Mouse (Mus musculus) CD4-positive naive resting alpha-beta T cell, adult 57 days (primary cell): ENCODE data around the gene Nudt12. TPM values are rescaled to one million over a fixed set of nuclear protein-coding genes. Genes with fewer than 3 reads are reported as not detected.

Experiments used
- total RNA-seq: library from RNA; stranded (reverse); gene quantifications from one replicate; pipeline ENCODE4 v1.2.4, GENCODE M21; 2023

Gene Nudt12
- total RNA-seq = 1.8 TPM

GRCm38 (mm10) chr17:59013091-59013459, at the start of gene Nudt12:
TSS of gene Nudt12 (minus strand) at chr17:59013372.

GRCm38 (mm10) chr17:58991275-58991674, 21.9 kb downstream of the Nudt12 start, which contains the start of gene Pdzph1:
TSS of gene Pdzph1 (minus strand) at chr17:58991375.

Other genes with a start within 250 kb of the Nudt12 start
- gene Pdzph1, start 22.0 kb downstream of the Nudt12 start, total RNA-seq = not detected